20 mouse cellular contexts compared by ENCODE assay signal in genomic region chr9:36848661-36849060, GRCm38 (mm10). TPM values are rescaled to one million over a fixed set of nuclear protein-coding genes. Genes with fewer than 3 reads are reported as not detected.
"Had no signal": no experiment of that assay in that cellular context is flagged by ENCODE, and none has a peak within 500 bp of the region (broad histone marks: within the 10 kb centered on the region; RNA-seq: fewer than 3 reads in every experiment).

No protein-coding gene starts in this region.

- ATAC-seq: midbrain, embryonic 15.5 days had no signal

- H3K9ac ChIP-seq: limb, embryonic 13.5 days; liver, embryonic 13.5 days; midbrain, embryonic 12.5 days; midbrain, embryonic 15.5 days; neural tube, embryonic 12.5 days; neural tube, embryonic 15.5 days had no signal

- H3K27me3 ChIP-seq: limb, embryonic 13.5 days; liver, embryonic 13.5 days; midbrain, embryonic 12.5 days; midbrain, embryonic 15.5 days; neural tube, embryonic 12.5 days; neural tube, embryonic 15.5 days had no signal

- H3K4me3 ChIP-seq: limb, embryonic 10.5 days; limb, embryonic 13.5 days; liver, embryonic 13.5 days; midbrain, embryonic 12.5 days; midbrain, embryonic 15.5 days; neural tube, embryonic 12.5 days; neural tube, embryonic 15.5 days had no signal

- H3K36me3 ChIP-seq: limb, embryonic 10.5 days; limb, embryonic 13.5 days; liver, embryonic 13.5 days had no signal

- DNase-seq: kidney, adult 11 months; kidney, adult 8-10 months; kidney, postnatal 14 days; kidney, postnatal 4 days; layer of hippocampus, postnatal 36 days; liver; liver, embryonic 13.5 days; lung, adult 2 months; lung, postnatal 14 days; right cerebral cortex, adult 18-20 months; right cerebral cortex, postnatal 25 days; thymus, adult 18-20 months; thymus, postnatal 36 days had no signal

- H3K4me2 ChIP-seq: limb, embryonic 13.5 days; liver, embryonic 13.5 days; midbrain, embryonic 12.5 days; midbrain, embryonic 15.5 days; neural tube, embryonic 12.5 days; neural tube, embryonic 15.5 days had no signal

- H3K9me3 ChIP-seq: limb, embryonic 10.5 days; limb, embryonic 13.5 days; liver, embryonic 13.5 days; midbrain, embryonic 12.5 days; midbrain, embryonic 15.5 days; neural tube, embryonic 12.5 days; neural tube, embryonic 15.5 days had no signal

- H3K4me1 ChIP-seq: limb, embryonic 10.5 days; limb, embryonic 13.5 days; liver, embryonic 13.5 days; midbrain, embryonic 12.5 days; midbrain, embryonic 15.5 days; neural tube, embryonic 12.5 days had no signal

- H3K27ac ChIP-seq: limb, embryonic 10.5 days; limb, embryonic 13.5 days; liver, embryonic 13.5 days; macrophage; midbrain, embryonic 12.5 days; midbrain, embryonic 15.5 days; neural tube, embryonic 12.5 days; neural tube, embryonic 15.5 days had no signal

RNA-seq across cellular contexts. Expression of gene Fez1, which starts 27.0 kb away (rescaled TPM):
- polyA plus RNA-seq: macrophage had no signal
